Mouse (Mus musculus): Measurements from ENCODE around the gene Ankrd26.

DNA sequence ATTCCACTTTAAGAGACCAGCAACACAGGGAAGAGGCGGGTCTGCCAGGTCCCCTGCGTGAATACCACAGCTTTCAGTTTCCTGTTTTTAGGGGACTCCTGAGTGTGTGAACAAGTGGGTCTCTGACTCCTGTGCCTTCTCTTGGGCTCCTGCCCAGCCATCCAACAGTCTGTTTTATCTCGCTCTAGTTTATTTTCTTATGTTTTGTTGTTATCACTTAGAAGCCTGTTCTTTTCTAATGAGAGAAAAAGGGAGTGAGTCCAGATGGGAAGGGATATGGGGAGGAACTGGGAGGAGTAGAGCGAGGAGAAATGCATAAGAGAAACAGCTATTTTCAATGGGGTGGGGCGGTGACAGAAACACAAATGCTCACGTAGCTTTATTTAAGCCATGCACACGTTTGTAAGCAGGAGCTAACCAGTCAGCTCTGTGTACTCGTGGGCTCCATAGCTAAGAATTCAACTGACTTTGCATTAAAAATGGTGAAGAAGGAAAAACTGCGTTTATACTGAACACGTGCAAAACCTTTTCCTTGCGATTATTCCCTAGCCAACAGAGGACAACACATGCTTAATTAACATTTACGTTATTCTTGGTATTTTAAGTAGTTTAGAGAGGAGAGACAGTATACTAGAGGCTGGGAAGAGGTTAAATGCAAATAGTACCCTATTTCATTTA lies 48.6 kb downstream of the Ankrd26 start:
- TF ChIP-seq CTCF (IDR thresholded peaks at IDR 0.05; ENCODE audit: control insufficient read depth, insufficient read depth, insufficient replicate concordance, low read depth, low read length) = no peak
- TF ChIP-seq POLR2A (IDR thresholded peaks at IDR 0.05; ENCODE audit: control insufficient read depth, low read depth, low read length) = no peak
